Mouse (Mus musculus) forebrain, embryonic 11.5 days (tissue): ENCODE data around the gene Mgat5. TPM values are rescaled to one million over a fixed set of nuclear protein-coding genes. Genes with fewer than 3 reads are reported as not detected.

Source experiments
- ATAC-seq: fragments of 200-750 bp; cut with Nextera tagmentation; replicated peaks from 2 replicates; pipeline ENCODE4 v1.8.0; 2017; ENCODE audit warnings: moderate TSS enrichment; ENCODE audit not compliant: low FRiP score
- DNase-seq: peaks from one replicate; pipeline ENCODE4 v3.0.0-alpha.2; 2017; ENCODE audit warnings: low spot score
- H3K27ac ChIP-seq: fragments of 300-500 bp; sonication (generic); 2 replicates; pipeline ENCODE4 v1.5.1; 2014; ENCODE audit warnings: low read depth, low read length
- H3K27me3 ChIP-seq: fragments of 300-500 bp; sonication (generic); 2 replicates; pipeline ENCODE4 v1.6.1; 2014; ENCODE audit warnings: mild to moderate bottlenecking, low read length, mixed read lengths; ENCODE audit not compliant: control insufficient read depth, insufficient read depth
- H3K36me3 ChIP-seq: fragments of 300-500 bp; sonication (generic); 2 replicates; pipeline ENCODE4 v1.6.1; 2014; ENCODE audit warnings: mild to moderate bottlenecking, low read length, moderate library complexity, mixed read lengths; ENCODE audit not compliant: control insufficient read depth, insufficient read depth
- H3K4me1 ChIP-seq: fragments of 300-500 bp; sonication (generic); replicated peaks from 2 replicates; pipeline ENCODE4 v1.6.1; 2014; ENCODE audit warnings: low read length, mixed read lengths; ENCODE audit not compliant: control insufficient read depth, insufficient read depth
- H3K4me2 ChIP-seq: fragments of 300-500 bp; sonication (generic); 2 replicates; pipeline ENCODE4 v1.6.1; 2014; ENCODE audit warnings: low read depth, mild to moderate bottlenecking, low read length, moderate library complexity, mixed read lengths; ENCODE audit not compliant: severe bottlenecking
- H3K4me3 ChIP-seq: fragments of 300-500 bp; sonication (generic); 2 replicates; pipeline ENCODE4 v1.5.1; 2014; ENCODE audit warnings: low read depth, low read length
- H3K9ac ChIP-seq: fragments of 300-500 bp; sonication (generic); 2 replicates; pipeline ENCODE4 v1.6.1; 2014; ENCODE audit warnings: low read length
- H3K9me3 ChIP-seq: fragments of 300-500 bp; sonication (generic); 2 replicates; pipeline ENCODE4 v1.6.1; 2016; ENCODE audit warnings: low read length, mixed read lengths; ENCODE audit not compliant: control insufficient read depth
- WGBS: fragments of 180-500 bp; shearing (Covaris S2); extraction: QIAGEN DNeasy Blood & Tissue Kit; methylation state at CpG from one replicate; pipeline ENCODE4 v1.1.7; 2014; 5-methylcytosine and 5-hydroxymethylcytosine counted together
- polyA plus RNA-seq: library from polyadenylated mRNA; unstranded; fragments of >200 nt; fragmentation: Nextera tagmentation; extraction: Ambion mirVana; gene quantifications from 2 replicates; pipeline ENCODE4 v1.2.1, GENCODE M21; 2014

Mgat5 gene
- polyA plus RNA-seq, 1 experiment from 2014 or later: 6.6 TPM

DNA sequence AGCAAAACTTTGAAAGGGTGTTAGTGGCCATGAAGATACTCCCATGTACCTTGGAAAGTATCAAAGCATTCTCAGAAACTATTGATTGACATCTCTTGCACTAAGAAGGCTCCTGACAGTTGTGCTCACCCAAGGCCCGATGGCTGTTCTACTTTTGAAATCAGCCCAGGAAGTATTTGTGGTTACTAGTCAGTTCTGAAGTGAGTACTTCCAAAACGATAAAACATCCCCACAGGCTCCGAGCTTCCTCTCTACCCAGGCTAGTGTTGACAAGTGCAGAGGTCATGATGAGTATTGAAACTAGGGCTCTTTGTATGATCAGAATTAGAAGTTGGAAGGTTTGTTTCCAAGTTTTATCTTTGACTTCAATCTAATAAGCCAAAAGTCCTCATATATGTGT, 92.0 kb downstream of the Mgat5 start:
- WGBS: 94% methylated on average over 3 of the region's 3 CpGs
- Histone ChIP-seq H3K4me3 (no peak overlapping the region), H3K36me3 (no peaks in the 10 kb centered on the region), H3K4me2 (no peak overlapping the region), H3K9me3 (no peaks in the 10 kb centered on the region), H3K4me1 (no peaks in the 10 kb centered on the region), H3K9ac (no peak overlapping the region), H3K27ac (no peak overlapping the region), H3K27me3 (no peaks in the 10 kb centered on the region)
- DNase-seq: no peak
- no peak for ATAC-seq

DNA sequence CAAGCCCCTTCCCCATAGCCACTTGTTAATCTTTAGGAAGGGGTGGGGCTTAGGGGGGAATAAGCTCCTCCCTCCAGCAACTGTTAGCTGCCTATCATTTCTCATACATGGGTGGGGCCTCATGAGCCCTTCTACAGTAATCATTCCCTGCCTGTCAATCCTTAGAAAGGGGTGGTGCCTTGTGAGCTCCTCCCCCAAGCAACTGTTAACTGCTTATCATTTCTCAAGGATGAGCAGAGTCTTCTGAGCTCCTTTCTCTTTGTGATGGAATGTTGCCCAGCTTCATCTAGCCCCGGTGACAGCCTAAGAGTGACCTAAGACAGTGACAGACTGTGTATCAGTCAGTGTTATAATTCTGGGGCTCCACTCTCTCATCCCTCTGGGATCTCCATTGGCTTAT, 95.0 kb downstream of the Mgat5 start:
- WGBS: 88% methylated on average over 1 of the region's 1 CpGs

DNA sequence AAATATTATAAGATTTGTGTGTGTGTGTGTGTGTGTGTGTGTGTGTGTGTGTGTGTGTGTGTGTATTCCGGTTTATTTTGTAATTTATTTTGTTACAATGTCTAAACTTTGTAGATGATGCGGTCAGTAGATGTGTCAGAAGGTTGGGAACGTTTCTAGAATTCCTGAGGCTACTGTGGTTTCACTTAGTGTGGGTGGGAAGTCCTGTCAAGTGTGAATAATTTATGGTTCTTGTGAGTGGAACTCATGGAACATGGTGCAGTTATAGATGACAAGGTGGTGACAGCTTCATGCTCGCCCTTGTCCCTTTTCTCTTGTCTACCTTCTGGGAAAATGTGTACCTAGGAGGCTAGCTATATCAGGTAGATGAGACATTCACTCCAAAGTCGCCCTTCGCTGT, 96.2 kb downstream of the Mgat5 start:
- Histone ChIP-seq H3K27ac (no peak overlapping the region), H3K4me3 (no peak overlapping the region), H3K27me3 (no peaks in the 10 kb centered on the region), H3K4me2 (no peak overlapping the region), H3K9me3 (no peaks in the 10 kb centered on the region), H3K4me1 (no peaks in the 10 kb centered on the region), H3K9ac (no peak overlapping the region), H3K36me3 (no peaks in the 10 kb centered on the region)
- WGBS: 87% methylated on average over 6 of the region's 6 CpGs
- ATAC-seq (no peak), DNase-seq (no peak)

More for the DNA sequence above, 95.0 kb downstream of the Mgat5 start:
- Histone ChIP-seq H3K27me3 (no peaks in the 10 kb centered on the region), H3K4me2 (no peak overlapping the region), H3K36me3 (no peaks in the 10 kb centered on the region), H3K4me1 (no peaks in the 10 kb centered on the region), H3K9me3 (no peaks in the 10 kb centered on the region), H3K4me3 (no peak overlapping the region), H3K9ac (no peak overlapping the region), H3K27ac (no peak overlapping the region)
- no peak for DNase-seq
- no peak for ATAC-seq

DNA sequence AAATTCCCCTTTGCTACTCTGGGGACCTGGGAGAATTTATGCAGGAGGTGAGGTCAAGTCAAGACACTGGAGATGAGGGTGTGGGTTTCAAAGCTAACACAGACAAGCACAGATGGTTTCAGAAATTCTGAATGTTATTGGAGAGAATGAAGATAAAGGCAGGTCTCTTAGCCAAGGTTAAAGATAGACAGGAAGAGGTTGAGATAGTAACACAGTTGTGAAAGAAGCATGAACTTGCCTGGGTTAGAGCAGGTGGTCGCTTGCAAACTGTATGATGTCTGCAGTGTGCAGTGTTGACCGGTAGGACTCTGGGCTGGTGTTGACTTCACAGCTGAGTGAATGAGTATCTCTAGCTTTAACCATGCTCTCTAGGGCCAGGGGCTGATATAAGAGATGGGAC, 97.8 kb downstream of the Mgat5 start:
- no peak overlapping the region for H3K4me2 ChIP-seq
- no peak overlapping the region for H3K27ac ChIP-seq
- 94% methylated on average over 2 of the region's 2 CpGs for WGBS
- no peaks in the 10 kb centered on the region for H3K36me3 ChIP-seq
- no peaks in the 10 kb centered on the region for H3K4me1 ChIP-seq
- no peak for DNase-seq
- no peaks in the 10 kb centered on the region for H3K9me3 ChIP-seq
- H3K9ac ChIP-seq: no peak overlapping the region
- ATAC-seq: no peak
- H3K27me3 ChIP-seq: no peaks in the 10 kb centered on the region
- no peak overlapping the region for H3K4me3 ChIP-seq

DNA sequence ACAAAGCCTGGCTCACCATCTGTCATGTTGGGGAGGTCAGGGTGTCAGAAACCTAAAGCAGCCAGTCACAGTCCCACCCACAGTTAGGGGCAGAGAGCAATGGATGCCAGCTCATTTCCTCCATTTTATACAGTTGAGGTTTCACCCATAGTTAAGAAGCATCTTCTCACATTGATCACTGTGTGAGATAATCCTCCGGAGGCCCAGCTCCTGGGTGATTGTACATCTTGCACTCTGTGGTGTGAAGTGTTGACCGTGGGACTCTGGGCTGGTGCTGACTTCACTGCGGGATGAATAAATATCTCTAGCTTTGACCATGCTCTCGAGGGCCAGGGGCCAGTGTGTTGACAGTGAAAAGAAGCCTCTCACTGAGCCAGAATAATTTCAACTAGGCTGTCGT, 99.0 kb downstream of the Mgat5 start:
- ATAC-seq (no peak), DNase-seq (no peak)
- H3K4me1 ChIP-seq: no peaks in the 10 kb centered on the region
- H3K4me3 ChIP-seq: no peak overlapping the region
- H3K9ac ChIP-seq: no peak overlapping the region
- H3K36me3 ChIP-seq: 0 out of 2 replicates have a peak, but pooled peaks cover 2% of the 10 kb centered on the region
- 83% methylated on average over 5 of the region's 5 CpGs for WGBS
- no peak overlapping the region for H3K4me2 ChIP-seq
- no peaks in the 10 kb centered on the region for H3K27me3 ChIP-seq
- H3K27ac ChIP-seq: no peak overlapping the region
- no peaks in the 10 kb centered on the region for H3K9me3 ChIP-seq

DNA sequence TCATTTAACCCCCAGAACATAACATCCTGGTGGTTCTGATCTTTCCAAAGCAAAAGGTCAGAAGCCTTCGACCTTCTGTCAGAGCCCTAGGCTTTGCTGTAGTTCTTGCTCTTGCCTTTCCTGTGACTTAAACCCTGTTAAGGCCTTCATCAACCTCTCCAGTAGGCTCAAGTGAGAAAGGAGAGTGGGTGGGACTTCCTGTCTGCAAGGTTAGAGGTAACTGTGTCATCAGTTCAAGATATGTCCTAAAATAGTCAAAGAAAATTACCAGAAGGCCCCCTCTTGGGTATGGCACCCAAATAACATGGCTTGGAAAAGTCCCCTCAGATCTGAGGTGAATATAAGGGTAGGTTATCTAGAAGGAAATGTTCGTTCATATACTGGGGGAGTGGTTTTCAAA, 99.5 kb downstream of the Mgat5 start:
- Histone ChIP-seq H3K36me3 (0 out of 2 replicates have a peak, but pooled peaks cover 2% of the 10 kb centered on the region), H3K4me3 (no peak overlapping the region), H3K4me1 (no peaks in the 10 kb centered on the region), H3K27ac (no peak overlapping the region), H3K9ac (no peak overlapping the region), H3K27me3 (no peaks in the 10 kb centered on the region), H3K9me3 (no peaks in the 10 kb centered on the region), H3K4me2 (no peak overlapping the region)
- DNase-seq (no peak), ATAC-seq (no peak)
- WGBS: 82% methylated on average over 2 of the region's 2 CpGs

DNA sequence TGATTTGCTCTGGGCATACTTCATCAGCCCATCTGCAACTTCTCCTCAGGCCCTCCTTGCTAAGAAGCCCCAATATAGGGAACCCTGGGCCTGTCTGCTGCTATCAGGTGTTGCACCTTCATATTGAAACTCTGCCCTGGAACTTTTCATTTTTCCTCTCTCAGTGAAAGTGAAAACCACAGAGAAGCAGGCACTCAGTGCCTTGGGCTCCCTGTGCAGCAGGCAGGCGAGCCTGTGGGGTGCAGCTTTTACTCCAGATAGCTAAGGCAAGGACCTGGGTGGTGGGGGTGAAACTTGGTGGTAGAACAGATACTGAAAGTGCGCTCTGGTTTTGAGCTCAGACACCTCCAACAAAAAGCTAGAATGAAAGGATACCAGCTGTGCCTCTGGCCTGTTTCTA, 100.8 kb downstream of the Mgat5 start:
- no peaks in the 10 kb centered on the region for H3K4me1 ChIP-seq
- no peak overlapping the region for H3K27ac ChIP-seq
- no peaks in the 10 kb centered on the region for H3K9me3 ChIP-seq
- H3K4me2 ChIP-seq: no peak overlapping the region
- 91% methylated on average over 2 of the region's 2 CpGs for WGBS
- DNase-seq: no peak
- 0 out of 2 replicates have a peak, but pooled peaks cover 2% of the 10 kb centered on the region for H3K36me3 ChIP-seq
- H3K27me3 ChIP-seq: no peaks in the 10 kb centered on the region
- no peak for ATAC-seq
- H3K4me3 ChIP-seq: no peak overlapping the region
- no peak overlapping the region for H3K9ac ChIP-seq

DNA sequence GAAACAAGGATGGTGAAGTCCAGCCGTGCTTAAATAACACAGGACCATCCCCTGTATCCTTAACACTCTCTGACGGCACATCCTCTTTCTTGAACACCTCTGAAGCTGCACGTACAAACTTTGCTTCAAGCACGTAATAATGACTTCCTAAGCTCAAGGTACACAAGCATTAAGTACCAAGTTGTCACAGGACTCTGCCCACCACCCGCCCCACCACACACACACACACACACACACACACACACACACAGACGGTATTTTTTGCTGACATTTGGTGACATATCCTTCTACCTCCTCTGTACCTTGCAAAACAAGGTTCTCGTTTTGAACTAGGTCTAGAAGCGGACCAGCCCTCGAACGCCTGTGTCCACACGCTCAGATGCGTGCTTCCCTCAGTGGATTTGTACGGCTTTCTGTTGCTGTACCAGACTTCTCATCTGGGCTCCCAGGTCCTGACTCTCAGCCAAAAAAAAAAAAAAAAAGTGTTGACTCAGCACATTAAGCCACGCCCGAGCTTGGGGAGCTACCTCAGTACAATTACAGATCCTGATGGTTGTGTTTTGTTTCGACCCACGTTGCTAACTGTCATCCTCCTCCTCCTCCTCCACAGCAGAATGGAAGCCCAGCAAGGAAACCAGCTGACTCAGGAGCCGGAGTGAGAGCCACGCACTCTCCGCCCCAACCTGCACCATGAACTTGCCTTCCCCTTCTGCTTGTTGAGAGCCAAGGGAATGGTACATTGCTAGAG, 101.4 kb downstream of the Mgat5 start:
- 0 out of 2 replicates have a peak, but pooled peaks cover 2% of the 10 kb centered on the region for H3K36me3 ChIP-seq
- H3K4me2 ChIP-seq: no peak overlapping the region
- no peaks in the 10 kb centered on the region for H3K9me3 ChIP-seq
- no peaks in the 10 kb centered on the region for H3K4me1 ChIP-seq
- no peak overlapping the region for H3K27ac ChIP-seq
- no peak overlapping the region for H3K9ac ChIP-seq
- no peak overlapping the region for H3K4me3 ChIP-seq
- no peaks in the 10 kb centered on the region for H3K27me3 ChIP-seq
- no peak for ATAC-seq
- DNase-seq: no peak
- WGBS: 87% methylated on average over 20 of the region's 20 CpGs

DNA sequence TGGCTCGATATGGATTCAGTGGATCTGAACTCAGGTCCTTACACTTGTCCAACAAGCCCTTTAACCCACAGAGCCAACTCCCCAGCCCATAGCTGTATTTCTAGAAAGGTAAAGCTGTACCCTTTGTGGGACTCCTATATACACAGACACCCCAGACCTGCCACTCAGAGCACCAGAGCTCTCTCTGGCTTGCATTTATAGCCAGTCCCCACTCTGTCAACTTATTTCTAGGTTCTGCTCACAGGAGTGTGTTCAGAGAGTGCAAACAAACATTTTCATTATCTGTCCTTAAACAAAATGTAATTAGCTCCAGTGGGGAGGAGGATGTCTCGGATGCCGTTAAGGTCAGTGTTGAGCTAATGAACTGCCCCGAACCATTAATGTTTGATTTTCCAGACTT, 102.5 kb downstream of the Mgat5 start:
- no peak for ATAC-seq
- H3K4me3 ChIP-seq: no peak overlapping the region

More for the DNA sequence above, 102.5 kb downstream of the Mgat5 start:
- Histone ChIP-seq H3K27ac (no peak overlapping the region), H3K4me1 (no peaks in the 10 kb centered on the region), H3K9me3 (no peaks in the 10 kb centered on the region), H3K27me3 (no peaks in the 10 kb centered on the region), H3K4me2 (no peak overlapping the region), H3K9ac (no peak overlapping the region), H3K36me3 (0 out of 2 replicates have a peak, but pooled peaks cover 2% of the 10 kb centered on the region)
- WGBS: 90% methylated on average over 4 of the region's 4 CpGs
- DNase-seq: no peak
